Mouse (Mus musculus) hindbrain, embryonic 10.5 days (tissue): ENCODE measurements around the gene Abcg4. TPM values are rescaled to one million over a fixed set of nuclear protein-coding genes. Genes with fewer than 3 reads are reported as not detected.
"Not testable (repeated sequence)": the region's sequence is repeated elsewhere in the genome, so short reads cannot be mapped to it uniquely, and the experiment has no call there.

Source experiments
- DNase-seq: peaks from one replicate; pipeline ENCODE4 v3.0.0-alpha.2; 2017; ENCODE audit warnings: low spot score
- H3K27ac ChIP-seq: fragments of 300-500 bp; sonication (generic); 2 replicates; pipeline ENCODE4 v1.5.1; 2016; ENCODE audit warnings: mild to moderate bottlenecking, moderate library complexity
- H3K27me3 ChIP-seq: fragments of 300-500 bp; sonication (generic); 2 replicates; pipeline ENCODE4 v1.6.1; 2016; ENCODE audit warnings: mild to moderate bottlenecking; ENCODE audit not compliant: poor library complexity, insufficient read depth, severe bottlenecking
- H3K36me3 ChIP-seq: fragments of 300-500 bp; sonication (generic); 2 replicates; pipeline ENCODE4 v1.6.1; 2016; ENCODE audit warnings: mild to moderate bottlenecking, moderate library complexity
- H3K4me1 ChIP-seq: fragments of 300-500 bp; sonication (generic); replicated peaks from 2 replicates; pipeline ENCODE4 v1.6.1; 2016; ENCODE audit warnings: mild to moderate bottlenecking
- H3K4me3 ChIP-seq: fragments of 300-500 bp; sonication (generic); 2 replicates; pipeline ENCODE4 v1.5.1; 2016; ENCODE audit warnings: mild to moderate bottlenecking, moderate library complexity
- H3K9me3 ChIP-seq: fragments of 300-500 bp; sonication (generic); 2 replicates; pipeline ENCODE4 v1.6.1; 2016; ENCODE audit warnings: mild to moderate bottlenecking, moderate library complexity
- WGBS: fragments of 180-500 bp; shearing (Covaris S2); methylation state at CpG from one replicate; pipeline ENCODE4 v1.1.7; 2016; 5-methylcytosine and 5-hydroxymethylcytosine counted together
- polyA plus RNA-seq: library from polyadenylated mRNA; unstranded; fragments of >200 nt; fragmentation: Nextera tagmentation; extraction: Ambion mirVana; gene quantifications from 2 replicates; pipeline ENCODE4 v1.2.1, GENCODE M21; 2016

The Abcg4 gene
- polyA plus RNA-seq, 1 experiment from 2014 or later, result 7.2 TPM

- no peaks in the 10 kb centered on the region for H3K27me3 ChIP-seq
- H3K4me3 ChIP-seq, result peak overlapping the region; percentile 87
- WGBS, result under 1% methylated on average over 38 of the region's 38 CpGs
- peak; percentile 81 for DNase-seq
- H3K4me1 ChIP-seq, result peaks cover 19% of the 10 kb centered on the region
- H3K27ac ChIP-seq, result peak overlapping the region; percentile 97
- H3K9me3 ChIP-seq, result no peaks in the 10 kb centered on the region
- peaks cover 37% of the 10 kb centered on the region for H3K36me3 ChIP-seq
Measured at GRCm38 (mm10) chr9:44326371-44327063, 38.1 kb upstream of the Abcg4 start.

GRCm38 (mm10) chr9:44325768-44326370, 37.5 kb upstream of the Abcg4 start, which contains the start of gene Dpagt1:
Dpagt1 (plus strand) TSS chr9:44326019.
- no peaks in the 10 kb centered on the region for H3K27me3 ChIP-seq
- no peaks in the 10 kb centered on the region for H3K9me3 ChIP-seq
- no peak for DNase-seq
- peaks cover 31% of the 10 kb centered on the region for H3K36me3 ChIP-seq
- peaks cover 21% of the 10 kb centered on the region for H3K4me1 ChIP-seq
- peak within 1 kb of the TSS; percentile 87 for H3K4me3 ChIP-seq
- peak within 1 kb of the TSS; percentile 97 for H3K27ac ChIP-seq
- WGBS, result 5% methylated on average over 12 of the region's 12 CpGs

- DNase-seq, H3K27me3 ChIP-seq, H3K4me3 ChIP-seq, H3K9me3 ChIP-seq: not testable (repeated sequence)
- WGBS, result 74% methylated on average over 7 of the region's 8 CpGs
- H3K27ac ChIP-seq, result peak overlapping the region; percentile 97; the same call in 1 of the 2 replicates
- peaks cover 27% of the 10 kb centered on the region for H3K4me1 ChIP-seq
- peaks cover 24% of the 10 kb centered on the region for H3K36me3 ChIP-seq
Measured at GRCm38 (mm10) chr9:44325032-44325767, 36.8 kb upstream of the Abcg4 start.

GRCm38 (mm10) chr9:44324147-44324546, 35.7 kb upstream of the Abcg4 start:
- Histone ChIP-seq H3K27me3 (peaks cover under 1% of the 10 kb centered on the region; the same call in 1 of the 2 replicates), H3K9me3 (no peaks in the 10 kb centered on the region), H3K27ac (no peak overlapping the region; the same call in 1 of the 2 replicates), H3K4me3 (no peak overlapping the region), H3K36me3 (peaks cover 14% of the 10 kb centered on the region), H3K4me1 (peaks cover 33% of the 10 kb centered on the region)
- DNase-seq, result no peak
- WGBS, result 81% methylated on average over 6 of the region's 6 CpGs

- 82% methylated on average over 4 of the region's 4 CpGs for WGBS
Measured at GRCm38 (mm10) chr9:44323656-44324055, 35.2 kb upstream of the Abcg4 start.

GRCm38 (mm10) chr9:44320799-44321133, 32.4 kb upstream of the Abcg4 start:
- 23% methylated on average over 6 of the region's 6 CpGs for WGBS

More at GRCm38 (mm10) chr9:44323656-44324055, 35.2 kb upstream of the Abcg4 start:
- not testable (repeated sequence) for H3K9me3 ChIP-seq, H3K27me3 ChIP-seq, H3K27ac ChIP-seq, DNase-seq, H3K4me3 ChIP-seq, H3K36me3 ChIP-seq
- peaks cover 38% of the 10 kb centered on the region for H3K4me1 ChIP-seq

GRCm38 (mm10) chr9:44319887-44320798, 31.7 kb upstream of the Abcg4 start, which contains the start of gene C2cd2l:
C2cd2l (minus strand) TSS chr9:44320285.
- H3K27me3 ChIP-seq, result peaks cover 12% of the 10 kb centered on the region; the same call in 1 of the 2 replicates
- peak; percentile 94 for DNase-seq
- peaks cover 38% of the 10 kb centered on the region for H3K4me1 ChIP-seq
- peak within 1 kb of the TSS; percentile 85 for H3K27ac ChIP-seq
- peaks cover 22% of the 10 kb centered on the region for H3K36me3 ChIP-seq
- under 1% methylated on average over 67 of the region's 67 CpGs for WGBS
- H3K9me3 ChIP-seq, result no peaks in the 10 kb centered on the region
- peak within 1 kb of the TSS; percentile 88 for H3K4me3 ChIP-seq

More at GRCm38 (mm10) chr9:44320799-44321133, 32.4 kb upstream of the Abcg4 start:
- Histone ChIP-seq H3K27ac (peak overlapping the region; percentile 85), H3K27me3 (peaks cover 12% of the 10 kb centered on the region; the same call in 1 of the 2 replicates), H3K4me3 (peak overlapping the region; percentile 88), H3K9me3 (no peaks in the 10 kb centered on the region), H3K36me3 (peaks cover 15% of the 10 kb centered on the region), H3K4me1 (peaks cover 40% of the 10 kb centered on the region)
- DNase-seq, result no peak

GRCm38 (mm10) chr9:44319105-44319886, 30.9 kb upstream of the Abcg4 start:
- DNase-seq, result peak; percentile 30
- WGBS, result 3% methylated on average over 37 of the region's 37 CpGs
- Histone ChIP-seq H3K27ac (peak overlapping the region; percentile 85), H3K4me1 (peaks cover 38% of the 10 kb centered on the region), H3K4me3 (peak overlapping the region; percentile 88), H3K27me3 (peaks cover 12% of the 10 kb centered on the region; the same call in 1 of the 2 replicates), H3K36me3 (peaks cover 30% of the 10 kb centered on the region), H3K9me3 (no peaks in the 10 kb centered on the region)

GRCm38 (mm10) chr9:44318826-44319095, 30.3 kb upstream of the Abcg4 start:
- DNase-seq, result no peak

GRCm38 (mm10) chr9:44318076-44318825, 29.8 kb upstream of the Abcg4 start:
- Histone ChIP-seq H3K4me1 (peaks cover 38% of the 10 kb centered on the region), H3K27me3 (peaks cover 14% of the 10 kb centered on the region; the same call in 1 of the 2 replicates), H3K9me3 (no peaks in the 10 kb centered on the region), H3K4me3 (peak overlapping the region; percentile 88), H3K36me3 (peaks cover 41% of the 10 kb centered on the region), H3K27ac (no peak overlapping the region)
- 65% methylated on average over 5 of the region's 5 CpGs for WGBS
- no peak for DNase-seq

More at GRCm38 (mm10) chr9:44318826-44319095, 30.3 kb upstream of the Abcg4 start:
- peaks cover 38% of the 10 kb centered on the region for H3K4me1 ChIP-seq
- WGBS, result 38% methylated on average over 3 of the region's 3 CpGs
- peaks cover 35% of the 10 kb centered on the region for H3K36me3 ChIP-seq
- H3K27me3 ChIP-seq, result peaks cover 12% of the 10 kb centered on the region; the same call in 1 of the 2 replicates
- 0 out of 2 replicates have a peak overlapping the region, but pooled peaks have one; percentile 85 for H3K27ac ChIP-seq
- peak overlapping the region; percentile 88 for H3K4me3 ChIP-seq
- H3K9me3 ChIP-seq, result no peaks in the 10 kb centered on the region

GRCm38 (mm10) chr9:44317452-44317851, 29.0 kb upstream of the Abcg4 start:
- WGBS, result 71% methylated on average over 4 of the region's 4 CpGs
- no peak overlapping the region for H3K27ac ChIP-seq
- DNase-seq, result no peak
- peaks cover 38% of the 10 kb centered on the region for H3K4me1 ChIP-seq
- H3K36me3 ChIP-seq, result peaks cover 49% of the 10 kb centered on the region
- H3K9me3 ChIP-seq, result no peaks in the 10 kb centered on the region
- no peak overlapping the region for H3K4me3 ChIP-seq
- peaks cover 18% of the 10 kb centered on the region; the same call in 1 of the 2 replicates for H3K27me3 ChIP-seq
